In the genomic region with DNA sequence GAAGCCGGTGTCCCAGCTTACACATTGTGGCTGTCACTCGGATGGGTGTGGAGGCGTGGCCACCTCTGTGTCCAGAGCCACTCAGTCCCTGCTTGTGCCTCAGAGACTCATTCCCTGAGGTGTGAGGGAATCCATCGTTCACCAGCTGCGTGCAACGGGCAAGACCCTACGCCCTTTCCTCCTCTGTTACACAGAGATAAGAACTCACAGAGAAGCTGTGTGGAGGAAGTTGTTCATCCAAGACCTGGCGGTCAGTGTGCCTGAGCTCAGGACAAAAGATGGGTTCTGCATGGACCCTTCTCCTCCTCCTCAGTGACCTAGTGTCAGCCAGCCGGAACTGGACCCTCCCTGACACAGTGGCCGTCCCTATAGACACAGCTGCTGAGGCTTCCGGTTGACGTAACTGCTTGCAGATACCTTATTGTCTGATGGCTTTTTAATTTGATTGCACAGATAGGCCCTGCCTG, we compare ENCODE assay signal across 8 mouse cellular contexts.
DNase-seq lines count a peak whose midpoint lies in the region; ATAC-seq lines count a peak whose summit lies in the region.

No protein-coding gene starts in this region.

- H3K27me3 ChIP-seq in kidney, embryonic 15.5 days: no peaks in the 10 kb centered on the region
- no peaks in the 10 kb centered on the region for H3K27me3 ChIP-seq in liver, embryonic 11.5 days (replicated peaks; ENCODE audit: control insufficient read depth, insufficient read depth, low read length)

- peak overlapping the region; percentile 21; the same call in 1 of the 2 replicates for H3K4me2 ChIP-seq in kidney, embryonic 15.5 days
- peak overlapping the region; percentile 47 for H3K4me2 ChIP-seq in liver, embryonic 11.5 days

- WGBS in kidney, embryonic 15.5 days: 21% methylated on average over 12 of the region's 12 CpGs
- WGBS in liver, embryonic 11.5 days: 23% methylated on average over 12 of the region's 12 CpGs

- intact Hi-C loops in gastrocnemius, postnatal 36 days (cut with DNase I): no loop called here

- H3K4me3 ChIP-seq in kidney, embryonic 15.5 days (replicated peaks): no peak overlapping the region
- no peak overlapping the region for H3K4me3 ChIP-seq in liver, embryonic 11.5 days (ENCODE audit: low read depth, low read length)

- H3K4me1 ChIP-seq in kidney, embryonic 15.5 days: peaks cover 49% of the 10 kb centered on the region
- peaks cover 59% of the 10 kb centered on the region for H3K4me1 ChIP-seq in liver, embryonic 11.5 days (replicated peaks; ENCODE audit: control insufficient read depth, insufficient read depth, low read length)

- H3K9ac ChIP-seq in kidney, embryonic 15.5 days: no peak overlapping the region
- H3K9ac ChIP-seq in liver, embryonic 11.5 days (ENCODE audit: low read depth, low read length): no peak overlapping the region

- no peaks in the 10 kb centered on the region for H3K9me3 ChIP-seq in kidney, embryonic 15.5 days (replicated peaks)
- H3K9me3 ChIP-seq in liver, embryonic 11.5 days (ENCODE audit: control insufficient read depth, low read length): no peaks in the 10 kb centered on the region

- H3K27ac ChIP-seq in kidney, embryonic 15.5 days: peak overlapping the region; percentile 62
- peak overlapping the region; percentile 26 for H3K27ac ChIP-seq in liver, embryonic 11.5 days (ENCODE audit: low read depth, low read length)

- DNase-seq in kidney, postnatal 25 days: no peak
- DNase-seq in liver, embryonic 11.5 days (ENCODE audit: low spot score): no peak
- DNase-seq in naive thymus-derived CD4-positive, alpha-beta T cell, adult 2 months (ENCODE audit: low read depth): peak; percentile 22
- DNase-seq in cerebellum, adult 18-20 months: no peak
- no peak for DNase-seq in gastrocnemius, postnatal 36 days

- H3K36me3 ChIP-seq in kidney, embryonic 15.5 days: no peaks in the 10 kb centered on the region
- H3K36me3 ChIP-seq in liver, embryonic 11.5 days (ENCODE audit: control insufficient read depth, insufficient read depth, low read length): no peaks in the 10 kb centered on the region

- ATAC-seq in kidney, embryonic 15.5 days (replicated peaks; ENCODE audit: low FRiP score): peak; percentile 74
- ATAC-seq in erythroid progenitor cell, adult 5-6 weeks (replicated peaks; ENCODE audit: low FRiP score, poor library complexity, severe bottlenecking): peak; percentile 86
- peak; percentile 86 for ATAC-seq in liver, embryonic 11.5 days (replicated peaks; ENCODE audit: low FRiP score)
- no peak for ATAC-seq in activated CD4-positive, CD25-positive, alpha-beta regulatory T cell, adult 4 months
